Mouse (Mus musculus): Measurements from ENCODE around the gene Fer1l4. TPM values are rescaled to one million over a fixed set of nuclear protein-coding genes. Genes with fewer than 3 reads are reported as not detected.
A peak's percentile ranks its signal among the peaks of the same experiment; 100 is the strongest.

Fer1l4 gene
- polyA plus RNA-seq, 1 experiment from 2014 or later = not detected

DNA sequence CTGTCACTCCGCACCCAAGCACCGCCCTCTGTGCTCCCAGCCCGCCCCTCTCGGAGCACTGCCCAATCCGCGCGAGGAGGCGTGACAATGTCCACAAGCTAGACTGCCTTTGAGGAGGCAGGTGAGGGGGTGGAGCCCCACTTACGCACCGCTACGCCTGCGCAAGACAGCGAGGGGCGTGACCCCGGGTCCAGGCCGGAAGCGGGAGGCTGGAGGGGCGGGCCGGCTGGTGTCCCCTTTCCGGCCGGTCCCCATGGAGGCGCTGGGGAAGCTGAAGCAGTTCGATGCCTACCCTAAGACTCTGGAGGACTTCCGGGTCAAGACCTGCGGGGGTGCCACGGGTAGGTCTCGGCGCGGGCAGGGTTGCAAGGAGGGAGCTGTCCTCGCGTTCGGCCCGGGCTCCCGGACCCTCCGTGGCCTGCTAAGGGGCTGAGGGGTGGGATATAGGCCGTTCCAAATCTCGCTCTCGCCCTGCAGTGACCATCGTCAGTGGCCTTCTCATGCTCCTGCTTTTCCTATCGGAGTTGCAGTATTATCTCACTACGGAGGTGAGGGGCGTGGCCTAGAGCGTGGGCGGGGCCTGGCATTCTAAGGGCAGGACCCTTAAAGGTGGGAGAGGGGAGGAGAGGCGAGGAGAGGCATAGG lies 44.7 kb downstream of the Fer1l4 start, which contains the start of the genes 6430550D23Rik and Ergic3:
Gene 6430550D23Rik, minus strand, starts transcription at position 90 of the 645 bp plus-strand sequence.
Gene Ergic3, plus strand, starts transcription at position 158 of the 645 bp plus-strand sequence.
- Histone ChIP-seq H3K27ac (replicated peaks) (peak within 1 kb of the TSS; percentile 73), H3K9ac (peak within 1 kb of the TSS; percentile 93), H3K4me3 (peak within 1 kb of the TSS; percentile 84), H3K4me2 (peak within 1 kb of the TSS; percentile 80), H3K36me3 (peaks cover 40% of the 10 kb centered on the region), H3K9me3 (no peaks in the 10 kb centered on the region), H3K27me3 (replicated peaks) (no peaks in the 10 kb centered on the region), H3K4me1 (peaks cover 8% of the 10 kb centered on the region)
- under 1% methylated on average over 45 of the region's 45 CpGs for WGBS
- peak; percentile 99 for ATAC-seq (ENCODE audit: extremely low read depth, insufficient number of reproducible peaks, low FRiP score, low TSS enrichment)

DNA sequence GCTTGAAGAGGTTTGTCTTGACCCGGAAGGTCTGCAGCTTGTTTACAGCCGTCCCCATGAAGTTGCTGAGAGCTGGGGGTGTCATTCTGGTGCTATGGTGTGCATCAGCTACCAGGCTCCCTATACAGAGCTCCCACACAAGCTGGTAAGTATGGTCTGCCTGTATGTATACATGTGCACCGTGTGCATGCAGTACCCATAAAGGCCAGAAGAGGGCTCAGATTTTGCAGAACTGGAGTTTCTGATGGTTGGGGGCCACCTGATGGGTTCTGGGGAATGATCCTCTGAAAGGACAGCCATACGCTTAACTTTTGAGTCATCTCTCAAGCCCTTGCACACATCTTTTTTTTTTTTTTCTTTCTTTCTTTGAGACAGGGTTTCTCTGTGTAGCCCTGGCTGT lies 47.4 kb downstream of the Fer1l4 start:
- no peak for ATAC-seq (ENCODE audit: extremely low read depth, insufficient number of reproducible peaks, low FRiP score, low TSS enrichment)
- no peaks in the 10 kb centered on the region for H3K27me3 ChIP-seq (replicated peaks)
- 88% methylated on average over 4 of the region's 4 CpGs for WGBS

DNA sequence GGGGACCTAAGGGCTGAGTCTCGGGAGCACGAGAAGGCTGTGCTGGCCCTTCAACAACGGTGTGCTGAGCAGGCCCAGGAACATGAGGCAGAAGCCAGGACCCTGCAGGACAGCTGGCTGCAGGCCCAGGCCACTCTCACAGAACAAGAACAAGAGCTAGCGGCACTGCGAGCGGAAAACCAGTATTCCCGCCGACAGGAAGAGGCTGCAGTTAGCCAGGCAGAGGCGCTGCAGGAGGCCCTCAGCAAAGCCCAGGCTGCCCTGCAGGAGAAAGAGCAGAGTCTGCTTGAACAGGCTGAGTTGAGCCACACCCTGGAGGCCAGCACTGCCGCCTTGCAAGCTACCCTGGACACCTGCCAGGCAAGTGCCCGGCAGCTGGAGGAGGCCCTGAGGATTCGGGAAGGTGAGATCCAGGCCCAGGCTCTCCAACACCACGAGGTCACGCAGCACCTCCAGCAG lies 60.9 kb downstream of the Fer1l4 start:
- 0 out of 2 replicates have a peak overlapping the region, but pooled peaks have one; percentile 2 for H3K9ac ChIP-seq
- no peaks in the 10 kb centered on the region for H3K27me3 ChIP-seq (replicated peaks)
- 61% methylated on average over 14 of the region's 14 CpGs for WGBS
- peaks cover 100% of the 10 kb centered on the region for H3K36me3 ChIP-seq
- 0 out of 2 replicates have a peak, but pooled peaks have one; percentile 16 for ATAC-seq (ENCODE audit: extremely low read depth, insufficient number of reproducible peaks, low FRiP score, low TSS enrichment)
- no peaks in the 10 kb centered on the region for H3K9me3 ChIP-seq
- H3K4me1 ChIP-seq = peaks cover 29% of the 10 kb centered on the region
- H3K27ac ChIP-seq (replicated peaks) = peak overlapping the region; percentile 32; the same call in 1 of the 2 replicates
- H3K4me2 ChIP-seq = peak overlapping the region; percentile 10; the same call in 1 of the 2 replicates
- H3K4me3 ChIP-seq = no peak overlapping the region

More for the DNA sequence above, 47.4 kb downstream of the Fer1l4 start:
- no peak overlapping the region for H3K4me3 ChIP-seq
- H3K4me2 ChIP-seq = no peak overlapping the region
- peaks cover 8% of the 10 kb centered on the region for H3K4me1 ChIP-seq
- H3K36me3 ChIP-seq = peaks cover 20% of the 10 kb centered on the region
- no peak overlapping the region for H3K9ac ChIP-seq
- H3K9me3 ChIP-seq = no peaks in the 10 kb centered on the region
- no peak overlapping the region for H3K27ac ChIP-seq (replicated peaks)

DNA sequence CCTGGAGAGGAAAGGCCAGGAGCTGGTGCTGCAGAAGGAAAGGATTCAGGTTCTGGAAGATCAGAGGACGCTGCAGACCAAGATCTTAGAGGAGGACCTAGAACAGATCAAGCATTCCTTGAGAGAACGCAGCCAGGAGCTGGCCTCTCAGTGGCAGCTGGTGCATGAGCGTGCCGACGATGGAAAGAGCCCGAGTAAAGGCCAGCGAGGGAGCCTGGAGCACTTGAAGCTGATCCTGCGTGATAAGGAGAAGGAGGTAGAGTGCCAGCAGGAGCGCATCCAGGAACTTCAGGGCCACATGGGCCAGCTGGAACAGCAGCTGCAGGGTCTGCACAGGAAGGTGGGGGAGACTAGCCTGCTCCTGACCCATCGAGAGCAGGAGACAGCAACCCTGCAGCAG lies 61.6 kb downstream of the Fer1l4 start:
- H3K4me1 ChIP-seq = peaks cover 29% of the 10 kb centered on the region
- no peak overlapping the region for H3K27ac ChIP-seq (replicated peaks)
- 80% methylated on average over 10 of the region's 10 CpGs for WGBS
- no peak for ATAC-seq (ENCODE audit: extremely low read depth, insufficient number of reproducible peaks, low FRiP score, low TSS enrichment)
- H3K9ac ChIP-seq = 0 out of 2 replicates have a peak overlapping the region, but pooled peaks have one; percentile 2
- H3K27me3 ChIP-seq (replicated peaks) = no peaks in the 10 kb centered on the region
- H3K36me3 ChIP-seq = peaks cover 100% of the 10 kb centered on the region
- H3K4me3 ChIP-seq = no peak overlapping the region
- no peak overlapping the region for H3K4me2 ChIP-seq
- no peaks in the 10 kb centered on the region for H3K9me3 ChIP-seq

DNA sequence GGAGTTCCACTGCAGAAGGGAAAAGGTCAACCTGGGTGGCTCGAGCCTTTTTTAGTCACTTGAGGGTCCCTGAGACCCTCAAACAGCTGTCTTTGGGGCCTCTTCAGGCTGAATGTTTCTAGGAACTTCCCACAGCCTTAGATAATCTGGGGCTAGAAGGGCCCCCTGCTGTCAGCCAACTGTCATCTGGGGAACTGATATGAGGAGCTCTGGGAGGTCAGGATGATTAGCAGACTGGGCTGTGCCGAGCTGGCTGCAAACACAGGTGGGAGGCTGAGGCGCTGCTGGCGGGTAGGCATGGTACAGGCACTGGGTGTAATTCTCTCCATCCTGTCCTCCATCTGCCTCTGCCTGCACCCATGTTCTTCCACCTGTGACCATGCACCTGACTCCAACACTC lies 63.7 kb downstream of the Fer1l4 start:
- no peak overlapping the region for H3K4me3 ChIP-seq
- H3K4me1 ChIP-seq = peaks cover 29% of the 10 kb centered on the region
- no peak for ATAC-seq (ENCODE audit: extremely low read depth, insufficient number of reproducible peaks, low FRiP score, low TSS enrichment)
- no peaks in the 10 kb centered on the region for H3K9me3 ChIP-seq
- peak overlapping the region; percentile 20 for H3K9ac ChIP-seq
- no peak overlapping the region for H3K27ac ChIP-seq (replicated peaks)
- no peaks in the 10 kb centered on the region for H3K27me3 ChIP-seq (replicated peaks)
- H3K4me2 ChIP-seq = peak overlapping the region; percentile 16
- 37% methylated on average over 4 of the region's 4 CpGs for WGBS
- peaks cover 100% of the 10 kb centered on the region for H3K36me3 ChIP-seq

DNA sequence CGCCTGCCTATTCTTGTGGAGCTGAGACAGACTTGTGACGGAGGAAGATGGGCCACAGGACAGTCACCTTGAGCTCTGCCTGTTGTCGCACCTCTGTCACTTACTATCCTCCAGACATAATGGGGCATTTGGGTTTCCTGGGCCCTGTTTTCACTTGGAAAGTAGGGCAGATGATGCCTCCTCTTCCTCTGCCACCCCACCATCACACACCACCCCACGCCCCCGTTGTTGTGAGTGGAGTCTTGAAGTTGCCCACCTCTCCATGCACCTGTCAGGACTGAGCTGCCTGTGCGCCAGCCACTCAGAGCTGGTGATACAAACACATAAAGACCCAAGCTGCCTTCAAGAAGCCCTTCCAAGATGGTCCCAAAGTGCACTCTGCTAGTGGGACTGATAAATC lies 65.6 kb downstream of the Fer1l4 start:
- no peak overlapping the region for H3K27ac ChIP-seq (replicated peaks)
- H3K4me2 ChIP-seq = no peak overlapping the region
- H3K36me3 ChIP-seq = peaks cover 100% of the 10 kb centered on the region
- no peaks in the 10 kb centered on the region for H3K9me3 ChIP-seq
- no peak for ATAC-seq (ENCODE audit: extremely low read depth, insufficient number of reproducible peaks, low FRiP score, low TSS enrichment)
- H3K9ac ChIP-seq = no peak overlapping the region
- 94% methylated on average over 6 of the region's 6 CpGs for WGBS
- peaks cover 25% of the 10 kb centered on the region for H3K4me1 ChIP-seq
- no peaks in the 10 kb centered on the region for H3K27me3 ChIP-seq (replicated peaks)
- no peak overlapping the region for H3K4me3 ChIP-seq

DNA sequence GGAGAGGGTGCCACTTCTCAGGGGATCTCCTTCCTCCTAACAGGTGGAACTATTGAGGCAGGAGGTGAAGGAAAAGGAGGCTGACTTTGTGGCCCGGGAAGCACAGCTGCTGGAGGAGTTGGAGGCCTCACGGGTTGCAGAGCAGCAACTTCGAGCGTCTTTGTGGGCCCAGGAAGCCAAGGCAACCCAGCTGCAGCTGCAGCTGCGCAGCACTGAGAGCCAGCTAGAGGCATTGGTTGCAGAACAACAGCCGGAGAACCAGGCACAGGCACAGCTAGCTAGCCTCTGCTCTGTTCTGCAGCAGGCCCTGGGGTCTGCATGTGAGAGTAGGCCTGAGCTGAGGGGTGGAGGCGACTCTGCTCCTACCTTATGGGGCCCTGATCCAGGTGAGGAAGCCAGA lies 67.0 kb downstream of the Fer1l4 start:
- Histone ChIP-seq H3K27ac (replicated peaks) (no peak overlapping the region), H3K27me3 (replicated peaks) (no peaks in the 10 kb centered on the region), H3K9me3 (no peaks in the 10 kb centered on the region), H3K4me2 (no peak overlapping the region), H3K9ac (no peak overlapping the region), H3K36me3 (peaks cover 100% of the 10 kb centered on the region), H3K4me1 (peaks cover 12% of the 10 kb centered on the region), H3K4me3 (no peak overlapping the region)
- WGBS = 88% methylated on average over 7 of the region's 7 CpGs
- ATAC-seq (ENCODE audit: extremely low read depth, insufficient number of reproducible peaks, low FRiP score, low TSS enrichment) = no peak

DNA sequence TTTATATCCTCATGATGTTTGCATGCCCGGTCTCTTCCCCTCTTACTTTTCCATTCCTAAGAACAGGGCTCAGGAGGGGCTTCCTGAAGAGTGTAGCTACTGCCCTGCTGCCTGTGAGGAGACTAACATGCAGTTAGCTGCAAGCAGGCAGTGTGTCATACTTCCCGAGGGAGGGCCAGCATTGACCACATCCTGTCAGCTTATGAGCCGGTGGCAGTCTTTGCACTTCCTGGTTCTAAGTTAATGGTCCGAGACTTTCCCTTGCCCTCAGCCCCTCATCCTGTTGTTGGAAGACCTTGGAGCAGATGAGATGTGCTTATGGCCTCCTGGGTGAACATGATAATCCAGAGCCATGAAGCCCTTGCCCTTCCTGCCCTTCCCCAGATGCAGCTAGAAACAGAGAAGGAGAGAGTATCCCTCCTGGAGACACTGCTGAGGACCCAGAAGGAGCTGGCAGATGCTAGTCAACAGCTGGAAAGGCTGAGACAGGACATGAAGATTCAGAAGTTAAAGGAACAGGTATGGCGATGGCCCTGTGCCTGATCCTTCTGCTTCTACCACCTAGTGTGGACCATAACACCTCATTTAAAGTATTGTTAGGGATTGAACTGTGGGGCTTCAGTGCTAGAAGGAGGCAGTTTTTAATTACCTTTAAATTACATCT lies 73.3 kb downstream of the Fer1l4 start:
- peaks cover 93% of the 10 kb centered on the region for H3K36me3 ChIP-seq
- no peak overlapping the region for H3K4me2 ChIP-seq
- no peaks in the 10 kb centered on the region for H3K27me3 ChIP-seq (replicated peaks)
- no peaks in the 10 kb centered on the region for H3K9me3 ChIP-seq
- no peak overlapping the region for H3K9ac ChIP-seq
- no peaks in the 10 kb centered on the region for H3K4me1 ChIP-seq
- H3K4me3 ChIP-seq = no peak overlapping the region
- no peak for ATAC-seq (ENCODE audit: extremely low read depth, insufficient number of reproducible peaks, low FRiP score, low TSS enrichment)
- 69% methylated on average over 5 of the region's 5 CpGs for WGBS
- 0 out of 2 replicates have a peak overlapping the region, but pooled peaks have one; percentile 7 for H3K27ac ChIP-seq (replicated peaks)

DNA sequence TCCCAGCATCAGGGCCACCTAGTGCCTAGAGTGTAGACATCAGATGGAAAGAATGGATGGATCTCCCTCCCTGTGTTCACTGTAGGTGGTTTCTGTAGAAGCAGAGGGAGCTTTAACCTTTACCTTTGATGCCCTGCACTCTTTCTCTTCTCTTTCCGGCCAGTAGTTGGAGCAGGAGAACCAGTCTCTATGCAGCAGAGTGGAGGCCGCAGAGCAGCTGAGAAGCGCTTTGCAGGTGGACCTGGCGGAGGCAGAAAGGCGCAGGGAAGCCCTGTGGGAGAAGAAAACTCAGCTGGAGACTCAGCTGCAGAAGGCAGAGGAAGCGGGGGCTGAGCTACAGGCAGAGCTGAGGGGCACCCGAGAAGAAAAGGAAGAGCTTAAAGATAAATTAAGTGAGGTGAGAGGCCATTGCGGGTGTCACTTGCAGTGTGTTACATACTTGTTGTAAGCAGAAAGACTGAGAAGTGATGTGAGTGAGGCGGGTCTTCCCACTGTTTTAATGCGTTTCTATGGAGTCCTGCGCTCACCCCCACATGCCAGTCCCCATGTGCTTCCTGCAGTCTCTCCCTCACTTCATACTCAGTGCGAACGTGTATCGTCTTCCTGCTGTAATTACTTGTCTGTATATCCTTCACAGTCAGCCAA lies 78.5 kb downstream of the Fer1l4 start:
- WGBS = 73% methylated on average over 14 of the region's 14 CpGs
- Histone ChIP-seq H3K9ac (no peak overlapping the region), H3K4me1 (no peaks in the 10 kb centered on the region), H3K27ac (replicated peaks) (no peak overlapping the region), H3K36me3 (peaks cover 90% of the 10 kb centered on the region), H3K9me3 (no peaks in the 10 kb centered on the region), H3K27me3 (replicated peaks) (no peaks in the 10 kb centered on the region), H3K4me2 (no peak overlapping the region), H3K4me3 (no peak overlapping the region)
- no peak for ATAC-seq (ENCODE audit: extremely low read depth, insufficient number of reproducible peaks, low FRiP score, low TSS enrichment)

DNA sequence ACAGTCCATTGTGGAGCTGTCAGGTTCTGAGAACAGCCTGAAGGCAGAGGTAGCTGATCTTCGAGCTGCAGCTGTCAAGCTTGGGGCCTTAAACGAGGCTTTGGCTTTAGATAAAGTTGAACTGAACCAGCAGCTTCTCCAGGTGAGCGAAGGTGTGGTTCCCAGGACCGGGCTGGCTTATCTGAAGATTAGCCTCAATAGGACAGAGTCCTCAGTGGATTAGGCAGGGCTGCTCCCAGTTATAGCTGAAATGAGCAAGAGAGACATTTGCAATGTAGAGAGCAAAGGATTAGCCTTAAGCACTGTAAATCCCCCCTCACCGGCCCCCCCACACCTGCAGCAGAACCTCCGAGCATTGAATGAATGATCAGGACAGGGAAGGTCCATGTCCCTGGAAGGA lies 79.4 kb downstream of the Fer1l4 start:
- Histone ChIP-seq H3K9me3 (no peaks in the 10 kb centered on the region), H3K4me3 (no peak overlapping the region), H3K4me2 (no peak overlapping the region), H3K9ac (no peak overlapping the region), H3K36me3 (peaks cover 93% of the 10 kb centered on the region), H3K27me3 (replicated peaks) (no peaks in the 10 kb centered on the region), H3K27ac (replicated peaks) (no peak overlapping the region), H3K4me1 (no peaks in the 10 kb centered on the region)
- no peak for ATAC-seq (ENCODE audit: extremely low read depth, insufficient number of reproducible peaks, low FRiP score, low TSS enrichment)
- 75% methylated on average over 6 of the region's 6 CpGs for WGBS
